Mouse (Mus musculus): ENCODE data around the gene Slc7a1. TPM values are rescaled to one million over a fixed set of nuclear protein-coding genes. Genes with fewer than 3 reads are reported as not detected.

The Slc7a1 gene
- polyA plus RNA-seq, 1 experiment from 2014 or later = 12.3 TPM

DNA sequence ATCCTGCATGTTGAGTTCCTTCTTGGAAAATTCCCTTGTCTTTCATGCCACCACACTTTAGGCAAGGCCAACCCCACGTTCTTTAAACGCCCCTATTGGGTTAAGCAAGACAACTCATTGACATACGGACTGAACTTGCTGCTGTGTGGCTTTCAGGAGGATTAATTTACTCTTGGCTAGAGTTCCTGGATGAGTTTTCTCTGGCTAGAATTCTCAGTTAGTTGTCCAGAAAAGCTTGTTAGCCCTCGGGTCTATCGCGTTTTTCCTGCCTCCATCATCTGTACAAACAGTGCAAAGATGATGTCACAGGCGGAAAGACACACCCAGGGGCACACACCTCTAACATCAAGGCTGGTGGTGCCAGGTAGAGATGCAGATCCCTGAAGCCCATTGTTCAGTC, 14.5 kb upstream of the Slc7a1 start:
- H3K9me3 ChIP-seq = peaks cover 5% of the 10 kb centered on the region; the same call in 1 of the 2 replicates
- ATAC-seq (ENCODE audit: insufficient number of reproducible peaks, insufficient read depth, low FRiP score, low TSS enrichment, low read depth) = no peak
- WGBS = 45% methylated on average over 7 of the region's 7 CpGs

DNA sequence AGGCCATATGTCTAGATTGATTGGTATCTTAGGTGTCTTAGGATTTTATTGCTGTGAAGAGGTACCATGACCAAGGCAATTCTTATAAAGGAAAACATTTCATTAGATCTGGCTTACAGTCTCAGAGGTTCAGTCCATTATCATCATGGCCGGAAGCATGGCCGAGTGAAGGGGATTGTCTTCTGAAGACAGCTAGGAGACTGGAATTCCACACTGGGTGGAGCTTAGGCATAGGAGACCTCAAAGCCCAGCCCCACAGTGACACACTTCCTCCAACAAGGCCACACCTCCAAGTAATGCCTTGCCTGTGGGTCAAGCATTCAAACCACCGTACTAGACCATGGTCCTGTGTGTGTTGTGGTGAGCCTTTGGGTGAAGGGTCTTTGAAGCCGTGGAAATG, 12.8 kb upstream of the Slc7a1 start:
- Histone ChIP-seq H3K27me3 (no peaks in the 10 kb centered on the region), H3K4me1 (no peaks in the 10 kb centered on the region), H3K4me2 (no peak overlapping the region), H3K4me3 (no peak overlapping the region), H3K9me3 (peaks cover under 1% of the 10 kb centered on the region; the same call in 1 of the 2 replicates), H3K36me3 (no peaks in the 10 kb centered on the region), H3K9ac (no peak overlapping the region), H3K27ac (no peak overlapping the region)
- 91% methylated on average over 4 of the region's 4 CpGs for WGBS
- ATAC-seq (ENCODE audit: insufficient number of reproducible peaks, insufficient read depth, low FRiP score, low TSS enrichment, low read depth) = no peak

More for the DNA sequence above, 14.5 kb upstream of the Slc7a1 start:
- no peak overlapping the region for H3K27ac ChIP-seq
- H3K9ac ChIP-seq = no peak overlapping the region
- no peaks in the 10 kb centered on the region for H3K4me1 ChIP-seq
- H3K27me3 ChIP-seq = no peaks in the 10 kb centered on the region
- no peak overlapping the region for H3K4me3 ChIP-seq
- H3K36me3 ChIP-seq = no peaks in the 10 kb centered on the region
- no peak overlapping the region for H3K4me2 ChIP-seq

DNA sequence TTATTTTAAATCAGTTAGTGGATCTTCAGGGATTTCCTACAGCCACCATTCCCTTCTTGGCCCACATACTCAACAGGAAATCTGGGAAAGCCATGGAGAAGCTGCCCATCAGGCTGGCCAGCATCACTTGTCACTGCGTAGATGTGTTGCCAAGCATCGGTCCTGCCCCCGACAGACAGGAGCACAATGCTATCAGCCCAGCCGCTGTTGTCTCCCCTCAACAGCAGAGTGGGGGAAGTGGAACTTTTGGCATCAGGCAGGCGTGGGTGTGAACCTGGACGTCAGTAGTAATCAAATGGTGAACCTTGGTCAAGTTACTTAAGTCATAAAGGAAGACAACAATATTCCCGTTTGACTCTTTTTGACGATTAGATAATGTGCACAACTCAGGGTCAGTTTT, 9.8 kb upstream of the Slc7a1 start:
- peaks cover 7% of the 10 kb centered on the region; the same call in 1 of the 2 replicates for H3K9me3 ChIP-seq
- ATAC-seq (ENCODE audit: insufficient number of reproducible peaks, insufficient read depth, low FRiP score, low TSS enrichment, low read depth) = no peak
- 87% methylated on average over 8 of the region's 8 CpGs for WGBS

DNA sequence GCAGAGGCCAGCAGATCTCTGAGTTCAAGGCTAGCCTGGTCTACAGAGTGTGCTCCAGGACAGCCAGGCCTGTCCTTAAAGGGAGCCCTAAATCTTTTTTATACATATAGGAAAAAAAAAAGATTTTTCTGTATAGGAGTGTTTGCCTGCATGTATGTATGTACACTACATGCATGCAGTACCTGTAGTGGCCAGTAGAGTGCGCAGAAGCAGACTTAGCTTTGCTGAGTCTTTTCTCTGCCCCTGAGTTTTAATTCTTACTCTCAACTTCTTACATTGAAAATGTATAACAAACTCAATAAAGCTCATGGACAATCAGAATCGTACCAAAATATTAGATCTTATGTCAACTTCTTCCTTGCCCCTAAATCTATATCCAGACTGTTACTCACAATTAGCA, 7.2 kb upstream of the Slc7a1 start:
- Histone ChIP-seq H3K9me3 (peaks cover 7% of the 10 kb centered on the region; the same call in 1 of the 2 replicates), H3K4me1 (no peaks in the 10 kb centered on the region), H3K36me3 (no peaks in the 10 kb centered on the region), H3K27me3 (no peaks in the 10 kb centered on the region), H3K27ac (no peak overlapping the region), H3K4me3 (no peak overlapping the region), H3K9ac (no peak overlapping the region), H3K4me2 (no peak overlapping the region)
- WGBS = 93% methylated on average over 2 of the region's 2 CpGs
- ATAC-seq (ENCODE audit: insufficient number of reproducible peaks, insufficient read depth, low FRiP score, low TSS enrichment, low read depth) = no peak

More for the DNA sequence above, 9.8 kb upstream of the Slc7a1 start:
- no peak overlapping the region for H3K9ac ChIP-seq
- H3K27me3 ChIP-seq = no peaks in the 10 kb centered on the region
- no peak overlapping the region for H3K4me2 ChIP-seq
- no peaks in the 10 kb centered on the region for H3K4me1 ChIP-seq
- no peaks in the 10 kb centered on the region for H3K36me3 ChIP-seq
- H3K4me3 ChIP-seq = no peak overlapping the region
- H3K27ac ChIP-seq = no peak overlapping the region

DNA sequence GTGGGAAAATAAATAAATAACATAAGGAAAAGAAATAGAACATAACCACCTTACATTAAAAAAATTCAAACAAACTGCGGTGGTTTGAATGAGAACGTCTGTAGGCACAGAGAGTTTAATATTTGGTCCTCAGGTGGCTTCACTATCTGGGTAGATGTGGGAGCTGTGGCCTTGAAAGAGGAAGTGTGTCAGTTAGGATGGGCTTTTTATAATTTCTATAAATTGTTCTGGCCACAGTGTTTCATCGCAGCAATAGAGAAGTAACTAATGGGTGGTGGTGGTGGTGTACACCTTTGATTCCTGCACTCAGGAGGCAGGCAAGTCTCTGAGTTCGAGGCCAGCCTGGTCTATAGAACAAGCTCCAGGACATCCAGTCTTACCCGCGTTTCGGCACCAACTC, 4.8 kb upstream of the Slc7a1 start:
- Histone ChIP-seq H3K36me3 (no peaks in the 10 kb centered on the region), H3K4me1 (no peaks in the 10 kb centered on the region), H3K27ac (no peak overlapping the region), H3K4me2 (no peak overlapping the region), H3K27me3 (peaks cover 4% of the 10 kb centered on the region), H3K9ac (no peak overlapping the region), H3K9me3 (peaks cover 7% of the 10 kb centered on the region; the same call in 1 of the 2 replicates), H3K4me3 (no peak overlapping the region)
- WGBS = 93% methylated on average over 7 of the region's 7 CpGs
- no peak for ATAC-seq (ENCODE audit: insufficient number of reproducible peaks, insufficient read depth, low FRiP score, low TSS enrichment, low read depth)

DNA sequence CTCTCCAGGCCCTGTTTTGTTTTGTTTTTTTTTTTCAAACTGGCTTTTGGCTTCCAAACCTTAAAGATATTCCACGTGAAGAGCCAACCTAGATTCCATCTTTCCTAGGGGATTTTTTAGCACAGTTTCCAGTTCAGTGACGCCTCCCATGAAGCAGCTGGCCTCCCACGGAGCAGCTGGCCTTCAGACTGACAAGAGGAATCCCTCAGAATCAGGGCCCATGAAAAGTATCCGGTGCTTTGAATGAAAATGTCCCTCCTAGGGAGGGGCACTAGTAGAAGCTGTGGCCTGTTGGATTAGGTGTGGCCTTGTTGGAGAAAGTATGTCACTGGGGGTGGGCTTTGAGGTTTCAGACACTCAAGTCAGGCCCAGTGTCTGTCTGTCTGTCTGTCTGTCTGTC, 2.9 kb upstream of the Slc7a1 start:
- no peak for ATAC-seq (ENCODE audit: insufficient number of reproducible peaks, insufficient read depth, low FRiP score, low TSS enrichment, low read depth)
- Histone ChIP-seq H3K4me3 (no peak overlapping the region), H3K4me2 (no peak overlapping the region), H3K9me3 (peaks cover 7% of the 10 kb centered on the region; the same call in 1 of the 2 replicates), H3K4me1 (peaks cover 6% of the 10 kb centered on the region; the same call in 1 of the 2 replicates), H3K36me3 (no peaks in the 10 kb centered on the region), H3K9ac (no peak overlapping the region), H3K27ac (no peak overlapping the region), H3K27me3 (peaks cover 4% of the 10 kb centered on the region)
- WGBS = 63% methylated on average over 4 of the region's 4 CpGs

DNA sequence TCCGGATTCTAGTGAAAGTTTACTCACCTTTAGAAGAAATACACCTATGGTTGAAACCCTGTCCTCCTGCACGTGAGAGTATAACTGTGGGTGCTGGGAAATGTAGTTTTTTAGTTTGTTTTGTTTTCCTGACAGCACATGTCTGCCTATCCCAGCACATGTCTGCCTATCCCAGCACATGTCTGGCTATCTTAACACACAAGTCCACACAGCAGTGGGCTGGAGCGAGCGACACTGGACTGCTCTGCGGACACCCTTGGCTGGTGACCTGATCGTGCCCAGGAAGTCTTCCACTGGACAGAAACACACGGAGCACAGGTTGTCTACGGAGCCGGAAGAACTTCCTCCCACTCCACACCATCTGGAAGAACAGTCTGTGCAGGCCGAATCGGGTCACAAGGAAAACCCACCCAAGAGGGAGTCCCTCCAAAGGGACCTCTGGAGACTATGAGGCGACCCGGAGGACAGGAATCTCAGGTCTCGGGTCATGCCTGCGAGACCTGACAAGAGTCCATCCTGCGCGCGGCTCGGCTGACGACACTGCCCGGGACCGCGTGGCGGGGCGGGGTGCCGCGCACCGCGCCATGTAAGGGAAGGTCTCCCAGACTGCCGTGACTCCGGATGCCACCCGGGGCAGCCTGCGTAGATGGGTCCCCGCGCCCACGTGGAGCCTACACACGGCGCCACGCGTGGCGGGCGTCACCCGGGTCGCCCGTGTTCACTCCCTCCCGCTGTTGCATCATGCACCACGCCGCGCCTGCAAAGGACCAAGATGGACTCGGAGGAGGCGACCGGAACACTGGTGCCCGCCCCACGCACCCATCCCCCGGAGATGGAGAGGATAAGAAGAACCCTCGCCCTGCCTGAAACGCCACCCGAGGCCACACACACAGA, 691 bp downstream of the Slc7a1 start:
- Histone ChIP-seq H3K27ac (peak overlapping the region; percentile 60), H3K4me3 (peak overlapping the region; percentile 72), H3K4me2 (peak overlapping the region; percentile 100), H3K4me1 (peaks cover 14% of the 10 kb centered on the region), H3K9me3 (no peaks in the 10 kb centered on the region), H3K36me3 (no peaks in the 10 kb centered on the region), H3K27me3 (peaks cover 4% of the 10 kb centered on the region), H3K9ac (peak overlapping the region; percentile 80)
- 3% methylated on average over 58 of the region's 58 CpGs for WGBS
- peak; percentile 76 for ATAC-seq (ENCODE audit: insufficient number of reproducible peaks, insufficient read depth, low FRiP score, low TSS enrichment, low read depth)

DNA sequence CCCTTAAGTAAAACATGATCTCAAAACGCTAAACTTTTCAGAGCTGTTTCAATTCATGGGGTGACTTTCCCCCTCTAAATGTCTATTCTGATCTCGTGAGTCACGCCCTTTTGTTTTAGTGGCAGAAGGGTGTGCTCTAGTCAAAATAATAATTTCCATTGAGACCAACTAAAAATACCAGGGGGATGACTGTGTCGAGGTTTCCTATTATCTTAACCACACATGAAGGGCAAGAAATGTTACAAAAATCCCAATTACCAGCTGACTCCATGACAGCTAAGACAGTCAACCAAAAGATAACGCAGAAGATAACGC, 1.3 kb downstream of the Slc7a1 start:
- no peak for ATAC-seq (ENCODE audit: insufficient number of reproducible peaks, insufficient read depth, low FRiP score, low TSS enrichment, low read depth)
- 53% methylated on average over 6 of the region's 6 CpGs for WGBS
- Histone ChIP-seq H3K4me2 (peak overlapping the region; percentile 100), H3K9me3 (no peaks in the 10 kb centered on the region), H3K9ac (no peak overlapping the region), H3K36me3 (no peaks in the 10 kb centered on the region), H3K27me3 (peaks cover 4% of the 10 kb centered on the region), H3K27ac (no peak overlapping the region), H3K4me3 (peak overlapping the region; percentile 72), H3K4me1 (peaks cover 14% of the 10 kb centered on the region)

DNA sequence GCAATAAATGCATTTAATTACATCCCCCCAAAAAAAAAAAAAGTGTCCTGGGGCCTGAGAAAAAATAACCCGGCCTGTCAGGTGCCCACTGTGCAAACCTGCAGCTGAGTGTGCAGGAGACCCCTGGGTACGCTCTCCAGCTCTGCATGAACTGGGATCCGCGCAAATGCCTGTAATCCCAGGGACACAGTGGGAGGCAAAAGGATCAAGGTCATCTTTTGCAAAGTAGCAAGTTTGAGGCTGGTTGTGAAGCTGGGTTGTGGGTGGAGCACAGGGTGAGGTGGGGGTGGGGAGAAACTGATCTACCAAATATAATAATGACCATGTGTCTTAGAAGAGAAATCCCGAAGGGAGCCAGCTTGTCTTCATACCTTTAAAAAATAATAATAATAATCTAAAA, 1.8 kb downstream of the Slc7a1 start:
- Histone ChIP-seq H3K9ac (no peak overlapping the region), H3K4me2 (peak overlapping the region; percentile 100; the same call in 1 of the 2 replicates), H3K27me3 (peaks cover 4% of the 10 kb centered on the region), H3K36me3 (no peaks in the 10 kb centered on the region), H3K4me1 (peaks cover 14% of the 10 kb centered on the region), H3K4me3 (no peak overlapping the region), H3K27ac (no peak overlapping the region), H3K9me3 (no peaks in the 10 kb centered on the region)
- 38% methylated on average over 5 of the region's 5 CpGs for WGBS
- ATAC-seq (ENCODE audit: insufficient number of reproducible peaks, insufficient read depth, low FRiP score, low TSS enrichment, low read depth) = no peak

DNA sequence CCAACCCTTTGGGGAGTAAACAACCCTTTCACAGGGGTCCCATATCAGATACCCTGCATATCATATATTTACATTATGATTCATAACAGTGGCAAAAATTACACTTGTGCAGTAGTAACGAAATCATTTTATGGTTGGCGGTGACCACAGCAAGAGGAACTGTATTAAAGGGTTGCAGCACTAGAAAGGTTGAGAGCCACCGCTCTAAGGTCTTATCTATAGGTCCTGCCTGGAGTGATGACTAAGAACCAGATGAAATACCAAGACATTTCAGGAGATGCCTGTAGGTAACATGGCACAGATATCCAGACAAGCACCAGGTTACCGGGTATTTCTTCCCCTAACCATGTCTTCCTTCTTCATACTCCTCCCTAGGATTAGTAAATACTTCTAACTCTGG, 2.3 kb downstream of the Slc7a1 start:
- Histone ChIP-seq H3K36me3 (no peaks in the 10 kb centered on the region), H3K9me3 (no peaks in the 10 kb centered on the region), H3K4me3 (no peak overlapping the region), H3K4me1 (peaks cover 14% of the 10 kb centered on the region), H3K4me2 (0 out of 2 replicates have a peak overlapping the region, but pooled peaks have one; percentile 100), H3K27me3 (peaks cover 4% of the 10 kb centered on the region), H3K27ac (no peak overlapping the region), H3K9ac (no peak overlapping the region)
- WGBS = 86% methylated on average over 4 of the region's 4 CpGs
- no peak for ATAC-seq (ENCODE audit: insufficient number of reproducible peaks, insufficient read depth, low FRiP score, low TSS enrichment, low read depth)

DNA sequence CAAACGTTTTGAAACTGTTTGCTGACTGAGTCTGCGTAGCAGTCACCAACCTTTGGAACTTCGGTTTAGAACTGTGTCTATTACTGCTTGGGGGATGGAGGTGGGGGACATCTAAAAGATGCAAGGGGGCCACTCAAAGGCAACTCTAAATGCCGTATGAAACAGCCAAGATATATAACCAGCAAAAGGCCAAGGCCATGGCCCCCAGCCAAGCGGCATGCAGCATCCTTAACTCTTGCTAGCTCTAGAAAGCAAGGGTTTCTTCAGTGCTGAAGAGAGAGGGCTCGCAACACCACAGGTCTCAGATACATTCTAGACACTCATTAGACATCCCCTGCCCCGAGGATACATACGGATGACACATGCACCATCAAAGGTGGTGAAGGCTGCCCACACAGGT, 6.4 kb downstream of the Slc7a1 start:
- H3K27ac ChIP-seq = no peak overlapping the region
- WGBS = 84% methylated on average over 8 of the region's 8 CpGs
- ATAC-seq (ENCODE audit: insufficient number of reproducible peaks, insufficient read depth, low FRiP score, low TSS enrichment, low read depth) = no peak

DNA sequence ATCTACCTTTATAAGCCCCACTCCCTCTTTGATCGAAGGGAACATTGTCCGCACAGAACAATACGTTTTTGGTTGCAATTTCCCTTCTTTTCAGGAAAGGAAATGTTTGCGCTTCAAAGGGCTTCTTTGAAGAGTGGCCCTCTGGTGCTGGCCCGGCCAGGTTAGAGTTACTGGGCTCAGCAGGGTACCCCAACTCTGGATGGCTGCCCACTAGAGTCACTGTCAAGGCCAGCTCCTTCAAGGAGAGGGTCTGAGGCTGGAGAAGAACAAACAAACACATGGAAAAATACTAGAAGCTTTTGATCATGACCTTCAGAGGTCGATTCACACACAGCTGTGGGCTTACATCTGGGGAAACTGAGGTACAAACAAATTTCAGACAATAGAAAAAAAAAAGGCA, 6.9 kb downstream of the Slc7a1 start:
- H3K4me2 ChIP-seq = no peak overlapping the region
- H3K27me3 ChIP-seq = no peaks in the 10 kb centered on the region
- H3K9me3 ChIP-seq = no peaks in the 10 kb centered on the region; the same call in 1 of the 2 replicates
- H3K4me3 ChIP-seq = no peak overlapping the region
- ATAC-seq (ENCODE audit: insufficient number of reproducible peaks, insufficient read depth, low FRiP score, low TSS enrichment, low read depth) = no peak
- H3K36me3 ChIP-seq = no peaks in the 10 kb centered on the region
- no peak overlapping the region for H3K9ac ChIP-seq
- H3K4me1 ChIP-seq = peaks cover 18% of the 10 kb centered on the region
- no peak overlapping the region for H3K27ac ChIP-seq
- 80% methylated on average over 6 of the region's 6 CpGs for WGBS

More for the DNA sequence above, 6.4 kb downstream of the Slc7a1 start:
- H3K27me3 ChIP-seq = no peaks in the 10 kb centered on the region
- no peak overlapping the region for H3K9ac ChIP-seq
- no peaks in the 10 kb centered on the region for H3K9me3 ChIP-seq
- H3K4me1 ChIP-seq = peaks cover 16% of the 10 kb centered on the region
- no peak overlapping the region for H3K4me3 ChIP-seq
- no peaks in the 10 kb centered on the region for H3K36me3 ChIP-seq
- H3K4me2 ChIP-seq = no peak overlapping the region

Data from embryonic facial prominence, embryonic 13.5 days (tissue).